Mouse (Mus musculus) CH12.LX (cell line): ENCODE measurements around the gene Zfp420. TPM values are rescaled to one million over a fixed set of nuclear protein-coding genes. Genes with fewer than 3 reads are reported as not detected.

Source experiments
- DNase-seq: peaks from one replicate; pipeline ENCODE4 v3.0.0-alpha.2; 2013; ENCODE audit errors: extremely low read depth
- H3K27ac ChIP-seq: 2 replicates; pipeline ENCODE4 v1.5.1; 2012; ENCODE audit warnings: low read depth, mild to moderate bottlenecking, control low read depth, moderate library complexity; ENCODE audit not compliant: insufficient read depth
- H3K27me3 ChIP-seq: replicated peaks from 2 replicates; pipeline ENCODE3; 2012; ENCODE audit warnings: inconsistent platforms
- H3K36me3 ChIP-seq, 2 experiments: replicated peaks in 1 of 2; 2 replicates each; pipeline versions ENCODE3 to v1.6.1; 2012; ENCODE audit warnings: inconsistent platforms in 1 of 2, low read length in 1 of 2, mild to moderate bottlenecking in 1 of 2, mixed read lengths in 1 of 2, moderate library complexity in 1 of 2; ENCODE audit not compliant: control insufficient read depth in 1 of 2, insufficient read depth in 1 of 2
- H3K4me1 ChIP-seq, 2 experiments: 2 replicates each; pipeline ENCODE4 v1.6.1; 2012; ENCODE audit warnings: inconsistent platforms in 1 of 2, moderate library complexity in 1 of 2; ENCODE audit not compliant: insufficient read depth in 2 of 2, control insufficient read depth in 1 of 2
- H3K4me2 ChIP-seq: 2 replicates; pipeline ENCODE4 v1.6.1; 2012; ENCODE audit warnings: low read depth, mild to moderate bottlenecking, control low read depth; ENCODE audit not compliant: poor library complexity, insufficient read depth, severe bottlenecking
- H3K4me3 ChIP-seq, 3 experiments: fragments of 150-350 bp in 1 of 3; sonication (generic) in 1 of 3; replicated peaks in 1 of 3; 2 replicates each; pipeline versions ENCODE3 to v1.5.1; 2011 to 2012; ENCODE audit warnings: low read depth in 2 of 3, low read length in 2 of 3, mild to moderate bottlenecking in 2 of 3, moderate library complexity in 2 of 3, control low read depth in 1 of 3, improper control_type of control experiment in 1 of 3, inconsistent platforms in 1 of 3, mixed read lengths in 1 of 3; ENCODE audit not compliant: poor library complexity in 1 of 3
- H3K79me2 ChIP-seq: replicated peaks from 2 replicates; pipeline ENCODE4 v1.6.1; 2012; ENCODE audit warnings: mild to moderate bottlenecking, moderate library complexity; ENCODE audit not compliant: control insufficient read depth, poor library complexity, insufficient read depth, severe bottlenecking; ENCODE audit errors: extremely low read depth
- H3K9ac ChIP-seq: 2 replicates; pipeline ENCODE4 v1.6.1; 2012; ENCODE audit warnings: low read depth, mild to moderate bottlenecking, control low read depth, moderate library complexity; ENCODE audit not compliant: insufficient read depth
- H3K9me3 ChIP-seq: replicated peaks from 2 replicates; pipeline ENCODE3; 2012; ENCODE audit warnings: low read length, inconsistent platforms, mixed read lengths
- CHD1 ChIP-seq: IDR thresholded peaks from 2 replicates; pipeline ENCODE4 v1.6.1; 2012; ENCODE audit warnings: low read depth, low read length, improper control_type of control experiment, inconsistent platforms
- CHD2 ChIP-seq: IDR thresholded peaks from 2 replicates; pipeline ENCODE4 v1.6.1; 2011; ENCODE audit warnings: low read length, improper control_type of control experiment
- CTCF ChIP-seq, 2 experiments: IDR thresholded peaks in 1 of 2; conservative IDR thresholded peaks in 1 of 2; 2 replicates each; pipeline ENCODE4 v1.5.1; 2011 to 2012; ENCODE audit warnings: low read depth in 2 of 2, low read length in 2 of 2, improper control_type of control experiment in 1 of 2, inconsistent platforms in 1 of 2, mild to moderate bottlenecking in 1 of 2, moderate library complexity in 1 of 2
- E2F4 ChIP-seq: IDR thresholded peaks from 2 replicates; pipeline ENCODE4 v1.6.1; 2011; ENCODE audit warnings: low read depth, low read length, improper control_type of control experiment; ENCODE audit not compliant: insufficient replicate concordance
- EP300 ChIP-seq: IDR thresholded peaks from 2 replicates; pipeline ENCODE4 v1.6.1; 2011; ENCODE audit warnings: low read length, improper control_type of control experiment
- ETS1 ChIP-seq: conservative IDR thresholded peaks from 2 replicates; pipeline ENCODE4 v1.6.1; 2012; ENCODE audit warnings: low read depth, mild to moderate bottlenecking, inconsistent platforms, low read length, improper control_type of control experiment, moderate library complexity
- GABPA ChIP-seq: IDR thresholded peaks from 2 replicates; pipeline ENCODE4 v1.6.1; 2012; ENCODE audit warnings: low read depth, low read length, improper control_type of control experiment, inconsistent platforms; ENCODE audit not compliant: insufficient replicate concordance
- HCFC1 ChIP-seq: IDR thresholded peaks from 2 replicates; pipeline ENCODE4 v1.6.1; 2012; ENCODE audit warnings: low read depth, mild to moderate bottlenecking, inconsistent platforms, low read length, improper control_type of control experiment
- IRF4 ChIP-seq: IDR thresholded peaks from 2 replicates; pipeline ENCODE4 v1.6.1; 2014; ENCODE audit warnings: low read depth, mild to moderate bottlenecking, inconsistent platforms, low read length, improper control_type of control experiment
- JUN ChIP-seq: IDR thresholded peaks from 2 replicates; pipeline ENCODE4 v1.6.1; 2011; ENCODE audit warnings: low read depth, mild to moderate bottlenecking, low read length, improper control_type of control experiment, moderate library complexity; ENCODE audit not compliant: insufficient read depth
- KAT2A ChIP-seq: IDR thresholded peaks from 2 replicates; pipeline ENCODE4 v1.6.1; 2012; ENCODE audit warnings: low read length, improper control_type of control experiment, inconsistent platforms; ENCODE audit not compliant: insufficient replicate concordance
- MAFK ChIP-seq: IDR thresholded peaks from 2 replicates; pipeline ENCODE4 v1.6.1; 2011; ENCODE audit warnings: low read length, improper control_type of control experiment; ENCODE audit not compliant: insufficient replicate concordance
- MAZ ChIP-seq: IDR thresholded peaks from 2 replicates; pipeline ENCODE4 v1.6.1; 2012; ENCODE audit warnings: low read depth, mild to moderate bottlenecking, inconsistent platforms, low read length, improper control_type of control experiment, moderate library complexity
- MEF2A ChIP-seq: IDR thresholded peaks from 2 replicates; pipeline ENCODE4 v1.6.1; 2014; ENCODE audit warnings: low read depth, mild to moderate bottlenecking, inconsistent platforms, low read length, improper control_type of control experiment, borderline replicate concordance
- MXI1 ChIP-seq: IDR thresholded peaks from 2 replicates; pipeline ENCODE4 v1.6.1; 2011; ENCODE audit warnings: mild to moderate bottlenecking, low read depth, low read length, improper control_type of control experiment
- MYC ChIP-seq: IDR thresholded peaks from 2 replicates; pipeline ENCODE4 v1.6.1; 2011; ENCODE audit warnings: low read depth, mild to moderate bottlenecking, improper control_type of control experiment, low read length
- PAX5 ChIP-seq: IDR thresholded peaks from 2 replicates; pipeline ENCODE4 v1.6.1; 2012; ENCODE audit warnings: low read length, inconsistent platforms, mixed read lengths
- POLR2A ChIP-seq: IDR thresholded peaks from 2 replicates; pipeline ENCODE4 v1.6.1; 2011; ENCODE audit warnings: low read depth, mild to moderate bottlenecking, improper control_type of control experiment, low read length
- RAD21 ChIP-seq: IDR thresholded peaks from 2 replicates; pipeline ENCODE4 v1.6.1; 2011; ENCODE audit warnings: low read depth, mild to moderate bottlenecking, low read length, improper control_type of control experiment, moderate library complexity
- RCOR1 ChIP-seq: conservative IDR thresholded peaks from 2 replicates; pipeline ENCODE4 v1.6.1; 2012; ENCODE audit warnings: low read depth, mild to moderate bottlenecking, inconsistent platforms, low read length, improper control_type of control experiment
- SIN3A ChIP-seq: IDR thresholded peaks from 2 replicates; pipeline ENCODE4 v1.6.1; 2012; ENCODE audit warnings: low read length, improper control_type of control experiment, inconsistent platforms
- SMC3 ChIP-seq: IDR thresholded peaks from 2 replicates; pipeline ENCODE4 v1.6.1; 2011; ENCODE audit warnings: low read depth, low read length, improper control_type of control experiment
- TBP ChIP-seq: conservative IDR thresholded peaks from 2 replicates; pipeline ENCODE4 v1.6.1; 2011; ENCODE audit warnings: low read depth, low read length, improper control_type of control experiment
- TCF12 ChIP-seq: IDR thresholded peaks from 2 replicates; pipeline ENCODE4 v1.6.1; 2014; ENCODE audit warnings: low read depth, mild to moderate bottlenecking, inconsistent platforms, low read length, improper control_type of control experiment
- UBTF ChIP-seq: IDR thresholded peaks from 2 replicates; pipeline ENCODE4 v1.6.1; 2012; ENCODE audit warnings: low read depth, mild to moderate bottlenecking, inconsistent platforms, low read length, improper control_type of control experiment, moderate library complexity
- USF1 ChIP-seq: IDR thresholded peaks from 2 replicates; pipeline ENCODE4 v1.6.1; 2014; ENCODE audit warnings: low read depth, mild to moderate bottlenecking, inconsistent platforms, low read length, improper control_type of control experiment
- USF2 ChIP-seq: conservative IDR thresholded peaks from 2 replicates; pipeline ENCODE4 v1.6.1; 2011; ENCODE audit warnings: low read depth, low read length, improper control_type of control experiment
- ZC3H11A ChIP-seq: IDR thresholded peaks from 2 replicates; pipeline ENCODE4 v1.6.1; 2012; ENCODE audit warnings: low read depth, mild to moderate bottlenecking, inconsistent platforms, low read length, improper control_type of control experiment
- ZKSCAN1 ChIP-seq: IDR thresholded peaks from 2 replicates; pipeline ENCODE4 v1.6.1; 2012; ENCODE audit warnings: low read depth, inconsistent platforms, low read length, improper control_type of control experiment, borderline replicate concordance
- ZMIZ1 ChIP-seq: IDR thresholded peaks from 2 replicates; pipeline ENCODE4 v1.6.1; 2012; ENCODE audit warnings: low read depth, mild to moderate bottlenecking, inconsistent platforms, low read length, improper control_type of control experiment
- ZNF384 ChIP-seq: IDR thresholded peaks from 2 replicates; pipeline ENCODE4 v1.6.1; 2012; ENCODE audit warnings: low read depth, low read length, improper control_type of control experiment, inconsistent platforms
- dilution Hi-C: fragments of 300-500 bp; cut with MboI; formaldehyde crosslinking; loops from 2 replicates; pipeline ENCODE4 v1.14.3; 2020; ENCODE audit warnings: low sequenced_read_pairs; ENCODE audit not compliant: extremely low pct_unique_long_range_greater_than_20kb, extremely low pct_ligation_motif_present
- in situ Hi-C: fragments of 300-500 bp; cut with MboI; formaldehyde crosslinking; loops from 3 replicates; pipeline ENCODE4 v1.14.3; 2019; ENCODE audit warnings: low sequenced_read_pairs, low pct_ligation_motif_present, low pct_unique_long_range_greater_than_20kb, mixed read lengths
- polyA plus RNA-seq: library from polyadenylated mRNA; unstranded; fragments of >175 nt; gene quantifications from 2 replicates; pipeline ENCODE4 v1.2.1, GENCODE M21; 2012; ENCODE audit warnings: low read depth; ENCODE audit not compliant: insufficient read length
- total RNA-seq, 2 experiments: library from RNA; depleted of rRNA; stranded (reverse); fragments of 300-350 nt in 1 of 2; fragments of >200 nt in 1 of 2; gene quantifications; 2 replicates each; pipeline ENCODE4 v1.2.3; 2012 to 2014

The Zfp420 gene
- total and polyA plus RNA-seq, 3 experiments: 2.5 to 4.8 (median 3.3) TPM

DNA sequence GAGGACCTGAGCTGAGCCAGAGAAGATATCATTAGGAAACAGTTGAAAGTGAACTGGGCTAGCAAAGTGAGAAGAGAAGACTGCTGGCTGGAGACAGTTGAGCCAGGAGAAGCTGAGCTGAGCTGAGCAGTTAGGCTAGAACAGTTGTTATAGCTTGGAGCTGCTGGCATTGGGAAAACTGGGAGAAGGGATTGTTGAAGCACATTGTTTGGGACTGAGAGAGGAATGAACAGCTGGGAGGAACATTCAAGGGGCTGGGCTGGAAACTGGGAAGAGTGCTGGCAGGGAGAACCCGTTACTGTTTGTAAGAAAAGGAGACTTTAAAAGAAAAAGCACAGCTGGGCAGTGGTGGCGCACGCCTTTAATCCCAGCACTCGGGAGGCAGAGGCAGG, 58.3 kb downstream of the Zfp420 start:
- dilution Hi-C loops: no loop called here
- TF ChIP-seq E2F4 (no peak), HCFC1 (no peak), CTCF (conservative IDR thresholded peaks at IDR 0.05 in 1 of 2, IDR thresholded peaks at IDR 0.05 in 1 of 2; ENCODE audit: low read depth in 2 of 2, low read length in 2 of 2) (no peak), ZNF384 (no peak), EP300 (no peak), USF1 (no peak), JUN (no peak), MAFK (no peak), MAZ (no peak), RCOR1 (no peak), ZMIZ1 (no peak), RAD21 (no peak), USF2 (no peak), ZKSCAN1 (no peak), CHD1 (no peak)
- TF ChIP-seq, all 38 proteins: peak for 0
- no peak overlapping the region for H3K27ac ChIP-seq
- no peaks in the 10 kb centered on the region for H3K79me2 ChIP-seq
- H3K36me3 ChIP-seq: peaks cover 22 to 59% of the 10 kb centered on the region in 2 experiments
- no peak overlapping the region for H3K4me2 ChIP-seq
- H3K9ac ChIP-seq: no peak overlapping the region
- no peak overlapping the region for H3K4me3 ChIP-seq
- in situ Hi-C loops: no loop called here
- H3K4me1 ChIP-seq: peaks cover 0 to 18% of the 10 kb centered on the region in 2 experiments; a peak in 2 of 4 replicates
- no peak for DNase-seq
- peaks cover 6% of the 10 kb centered on the region for H3K9me3 ChIP-seq
- H3K27me3 ChIP-seq: no peaks in the 10 kb centered on the region

DNA sequence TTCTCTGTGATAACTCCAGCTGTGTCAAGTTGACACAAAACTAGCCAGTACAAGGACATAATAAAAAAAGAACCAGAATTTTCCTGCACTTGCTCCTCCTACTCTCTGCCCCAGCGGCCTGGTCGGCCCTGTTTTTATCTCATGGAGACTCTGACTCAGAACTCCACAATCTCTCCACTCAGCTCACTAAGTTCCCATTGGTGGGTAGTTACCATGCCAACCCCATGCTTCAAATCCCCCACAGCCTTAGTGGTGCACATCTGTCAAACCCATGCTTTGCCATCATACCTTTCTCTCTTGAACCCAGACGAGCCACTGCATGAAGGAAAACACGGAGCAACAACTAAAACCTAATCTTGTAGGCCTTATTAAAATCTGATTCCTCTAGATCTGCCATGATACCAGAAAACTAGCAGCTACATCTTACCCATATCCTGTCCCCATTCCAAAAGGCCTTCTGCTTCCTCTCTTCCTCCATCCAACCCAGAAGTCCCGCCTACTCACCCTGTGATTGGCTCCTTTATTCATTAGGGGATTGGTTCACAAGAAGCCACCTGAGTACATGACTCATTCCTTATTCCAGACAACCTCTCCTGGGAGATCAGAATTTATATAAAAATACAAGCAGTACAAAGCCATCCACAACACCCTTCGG, 61.8 kb downstream of the Zfp420 start:
- H3K9ac ChIP-seq: no peak overlapping the region
- peaks cover 0 to 18% of the 10 kb centered on the region in 2 experiments; a peak in 2 of 4 replicates for H3K4me1 ChIP-seq
- peak overlapping the region; percentile 2 to 47 (median 21) for H3K4me3 ChIP-seq
- peak overlapping the region; percentile 7; the same call in 1 of the 2 replicates for H3K4me2 ChIP-seq
- no peak overlapping the region for H3K27ac ChIP-seq
- peak; percentile 88 for DNase-seq
- H3K27me3 ChIP-seq: no peaks in the 10 kb centered on the region
- no peaks in the 10 kb centered on the region for H3K79me2 ChIP-seq
- in situ Hi-C loops (no loop called here), dilution Hi-C loops (no loop called here)
- H3K36me3 ChIP-seq: peaks cover 0 to 30% of the 10 kb centered on the region in 2 experiments
- peaks cover 5% of the 10 kb centered on the region for H3K9me3 ChIP-seq
- TF ChIP-seq MAZ (no peak), POLR2A (peak; percentile 49; the same call in 1 of the 2 replicates), PAX5 (no peak), CHD1 (no peak), CTCF (conservative IDR thresholded peaks at IDR 0.05 in 1 of 2, IDR thresholded peaks at IDR 0.05 in 1 of 2; ENCODE audit: low read depth in 2 of 2, low read length in 2 of 2) (no peak), SIN3A (peak; percentile 77), MYC (0 out of 2 replicates have a peak, but pooled peaks have one; percentile 20), USF1 (no peak), KAT2A (no peak), GABPA (no peak), ZC3H11A (no peak), TBP (peak; percentile 67; the same call in 1 of the 2 replicates), UBTF (no peak), IRF4 (no peak), HCFC1 (peak; percentile 10; the same call in 1 of the 2 replicates), TCF12 (no peak), MXI1 (peak; percentile 90), ZNF384 (no peak), ETS1 (peak; percentile 41), SMC3 (no peak), CHD2 (no peak), MEF2A (no peak), JUN (peak; percentile 53; the same call in 1 of the 2 replicates)
